Mouse (Mus musculus) erythroblast, embryonic 14.5 days (primary cell): ENCODE data around the gene Lmbrd1.

Experiments used
- GATA1 ChIP-seq: IDR thresholded peaks from 2 replicates; pipeline ENCODE4 v1.6.1; 2012; ENCODE audit warnings: low read length, inconsistent platforms, mixed read lengths
- TAL1 ChIP-seq: IDR thresholded peaks from 3 replicates; pipeline ENCODE4 v1.6.1; 2012; ENCODE audit warnings: low read length, inconsistent platforms, mixed read lengths

DNA sequence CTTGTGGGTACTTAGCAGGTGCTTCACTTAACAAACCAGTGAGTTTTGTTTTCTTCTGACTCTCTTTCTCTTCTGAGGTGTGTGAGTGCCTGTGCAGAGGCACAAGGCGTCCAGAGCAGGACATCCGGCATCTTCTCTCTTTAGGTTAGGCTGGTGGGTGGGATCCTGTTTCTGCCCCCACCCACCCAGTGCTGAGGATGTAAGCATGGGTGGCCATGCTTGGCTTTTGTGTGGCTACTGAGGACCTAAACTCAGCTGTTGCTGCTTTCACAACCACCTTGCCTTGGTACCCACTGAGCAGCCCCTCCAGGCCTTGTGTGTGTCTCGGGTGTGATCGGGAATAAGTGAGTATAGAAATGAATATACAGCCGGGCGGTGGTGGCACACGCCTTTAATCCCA is 7.2 kb downstream of the Lmbrd1 start:
- no peak for TF ChIP-seq GATA1
- TF ChIP-seq TAL1: no peak
